Mouse (Mus musculus): Measurements from ENCODE around the gene Cpt2.
A peak's percentile ranks its signal among the peaks of the same experiment; 100 is the strongest.

Gene Cpt2

DNA sequence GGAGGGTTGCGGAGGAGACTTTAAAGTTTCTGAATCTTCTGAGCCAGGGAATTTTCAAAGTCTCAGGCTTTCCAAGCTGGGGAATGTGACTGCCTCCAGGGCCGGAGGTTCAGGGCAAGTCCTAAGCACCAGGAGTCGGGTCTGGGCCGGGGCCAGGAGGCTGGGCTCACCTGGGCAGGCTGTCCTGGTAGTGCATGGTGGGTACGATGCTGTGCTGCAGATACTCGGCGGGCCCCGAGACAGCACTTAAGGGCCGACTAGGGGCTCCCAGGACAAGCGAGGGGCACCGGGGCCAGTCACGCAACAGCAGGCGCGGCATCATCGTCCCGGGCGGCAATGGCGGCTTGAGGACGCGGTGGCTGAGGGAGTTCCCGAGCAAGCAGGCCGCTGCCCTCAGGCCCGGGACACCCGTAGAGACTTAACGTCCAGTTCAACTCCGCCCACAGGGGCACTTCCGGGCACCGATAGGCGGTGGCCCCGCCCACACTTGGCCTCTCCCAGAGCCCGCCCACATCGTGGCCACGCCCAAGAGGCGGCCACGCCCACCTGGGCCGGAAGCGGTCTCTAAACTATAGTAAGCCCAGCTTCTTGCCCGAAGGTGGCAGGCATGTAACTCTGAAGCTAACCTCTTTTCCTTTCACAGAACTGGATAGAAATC, at the start of gene Cpt2:
Gene Cpt2, minus strand, starts transcription at position 466 of the 658 bp plus-strand sequence.
- peak; percentile 90 for DNase-seq (ENCODE audit: low spot score)

DNA sequence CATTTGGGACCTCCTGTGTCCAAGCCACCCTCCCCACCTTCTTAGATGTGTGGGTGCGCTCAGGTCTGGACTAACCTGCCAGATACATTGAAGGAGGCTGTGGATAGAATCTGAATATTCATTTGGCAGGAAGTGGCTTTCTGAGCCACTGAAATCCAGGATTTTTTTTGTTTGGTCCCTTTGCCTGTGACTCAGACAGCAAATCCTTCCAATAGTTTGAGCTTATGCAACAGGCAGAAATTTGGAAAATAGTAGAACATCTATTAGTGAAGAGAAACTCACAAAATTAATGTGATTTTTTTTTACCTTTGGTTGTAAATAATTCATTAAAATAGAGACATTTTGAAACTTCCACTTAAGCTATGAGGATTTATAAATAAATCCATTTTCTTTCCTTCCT, 47.8 kb upstream of the Cpt2 start:
- no peak for DNase-seq (ENCODE audit: low spot score)

DNA sequence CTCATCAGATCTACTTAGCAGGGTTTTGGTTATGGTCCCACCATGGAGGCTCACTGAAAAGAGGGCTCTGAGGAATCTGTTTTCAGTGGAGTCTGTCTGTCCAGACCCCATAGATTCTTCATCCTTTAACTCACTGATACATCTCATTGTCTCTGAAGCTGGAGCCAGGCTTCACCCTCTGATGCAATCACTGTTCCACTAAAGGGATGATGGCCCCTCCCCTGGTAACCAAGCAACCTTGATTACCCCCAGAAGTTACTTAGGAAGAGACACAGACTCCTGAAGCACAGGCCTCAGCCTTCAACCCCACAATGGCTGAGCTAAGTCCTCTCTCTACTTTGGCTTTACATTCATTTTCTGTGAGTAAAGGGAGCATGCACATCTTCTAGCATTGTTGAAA, 46.4 kb upstream of the Cpt2 start:
- no peak for DNase-seq (ENCODE audit: low spot score)

DNA sequence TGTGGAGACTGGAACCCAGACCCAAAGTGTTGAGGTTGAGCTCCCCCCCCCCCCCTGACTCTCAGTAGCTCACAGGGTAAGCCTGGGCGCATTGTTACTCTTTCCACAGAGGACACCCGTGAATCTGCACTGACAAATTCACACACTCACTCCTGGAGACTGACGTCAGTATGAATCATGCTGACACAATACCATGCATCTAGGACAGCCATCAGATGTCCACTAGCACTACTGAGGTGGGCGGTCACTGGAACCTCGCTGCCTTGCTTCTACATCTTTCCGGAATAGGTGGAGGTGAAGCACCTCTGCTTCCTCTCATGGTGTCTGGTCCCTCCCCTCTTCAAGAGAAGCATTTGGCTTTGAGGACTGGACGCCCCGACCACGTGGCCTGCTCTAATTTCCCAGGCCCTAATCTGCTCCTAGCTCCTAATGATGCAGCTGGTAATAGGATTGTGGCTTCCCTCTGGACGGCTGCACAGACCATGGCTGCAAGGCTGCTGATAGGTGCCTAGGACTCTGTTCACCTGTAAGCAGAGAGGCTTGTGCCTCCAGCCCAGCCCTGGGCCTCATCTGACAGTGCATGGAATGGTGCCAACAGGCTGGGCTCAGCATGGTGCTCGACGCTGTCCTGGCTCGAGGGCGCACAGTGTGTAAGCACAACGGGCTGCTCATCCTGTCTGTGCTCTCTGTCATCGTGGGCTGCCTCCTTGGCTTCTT, 44.7 kb upstream of the Cpt2 start, which contains the start of gene Slc1a7:
Gene Slc1a7, plus strand, starts transcription at position 367 of the 717 bp plus-strand sequence.
- DNase-seq (ENCODE audit: low spot score), result no peak

DNA sequence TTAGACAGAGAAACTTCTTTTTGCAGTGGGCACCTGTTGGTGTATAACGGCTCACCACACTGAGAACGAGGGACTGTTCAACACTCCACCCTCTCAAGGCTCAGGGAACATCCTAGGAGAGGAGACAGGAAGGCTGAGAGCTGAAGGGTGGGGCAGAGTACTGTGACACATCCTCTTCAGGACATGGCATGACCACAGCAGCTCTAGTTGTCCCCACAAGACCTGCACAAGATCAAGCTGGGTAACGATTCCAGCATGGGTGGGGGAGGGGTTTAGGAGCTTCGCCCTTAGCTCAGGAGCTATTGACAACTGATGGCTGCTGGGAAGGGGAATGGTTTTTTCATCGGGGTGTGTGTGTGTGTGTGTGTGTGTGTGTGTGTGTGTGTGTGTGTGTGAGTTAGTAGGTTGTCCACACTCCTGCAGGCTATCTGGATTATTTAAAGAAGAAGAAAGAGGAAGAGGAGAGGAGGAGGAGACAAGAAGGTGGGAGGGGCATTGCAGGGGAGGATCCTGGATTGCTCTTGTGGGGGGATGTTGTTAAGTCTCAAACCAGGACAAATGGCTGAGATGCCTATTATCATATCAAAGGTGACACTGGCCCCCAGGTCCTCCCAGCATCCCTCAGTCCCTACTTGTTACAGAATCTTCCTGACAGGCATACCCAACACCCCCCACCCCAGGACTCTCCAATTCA, 43.2 kb upstream of the Cpt2 start:
- DNase-seq (ENCODE audit: low spot score), result no peak

DNA sequence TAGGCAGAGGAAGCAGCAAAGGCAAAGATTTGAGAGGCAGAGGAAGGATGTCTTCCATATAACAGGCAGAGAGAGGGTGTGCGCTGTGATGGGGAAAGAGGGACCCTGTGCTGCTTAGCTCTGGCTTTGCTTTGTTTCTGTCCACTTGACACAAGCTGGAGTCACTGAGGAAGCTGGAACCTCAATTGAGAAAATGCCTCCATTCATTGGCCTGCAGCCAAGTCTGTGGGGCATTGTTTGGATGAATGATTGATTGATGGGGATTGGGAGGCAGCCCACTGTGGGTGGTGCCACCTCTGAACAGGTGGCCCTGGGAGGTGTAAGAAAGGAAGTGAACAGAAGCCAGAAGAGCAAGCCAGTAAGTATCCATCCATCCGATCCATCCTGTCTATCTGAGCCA, 39.4 kb upstream of the Cpt2 start:
- no peak for DNase-seq (ENCODE audit: low spot score)

DNA sequence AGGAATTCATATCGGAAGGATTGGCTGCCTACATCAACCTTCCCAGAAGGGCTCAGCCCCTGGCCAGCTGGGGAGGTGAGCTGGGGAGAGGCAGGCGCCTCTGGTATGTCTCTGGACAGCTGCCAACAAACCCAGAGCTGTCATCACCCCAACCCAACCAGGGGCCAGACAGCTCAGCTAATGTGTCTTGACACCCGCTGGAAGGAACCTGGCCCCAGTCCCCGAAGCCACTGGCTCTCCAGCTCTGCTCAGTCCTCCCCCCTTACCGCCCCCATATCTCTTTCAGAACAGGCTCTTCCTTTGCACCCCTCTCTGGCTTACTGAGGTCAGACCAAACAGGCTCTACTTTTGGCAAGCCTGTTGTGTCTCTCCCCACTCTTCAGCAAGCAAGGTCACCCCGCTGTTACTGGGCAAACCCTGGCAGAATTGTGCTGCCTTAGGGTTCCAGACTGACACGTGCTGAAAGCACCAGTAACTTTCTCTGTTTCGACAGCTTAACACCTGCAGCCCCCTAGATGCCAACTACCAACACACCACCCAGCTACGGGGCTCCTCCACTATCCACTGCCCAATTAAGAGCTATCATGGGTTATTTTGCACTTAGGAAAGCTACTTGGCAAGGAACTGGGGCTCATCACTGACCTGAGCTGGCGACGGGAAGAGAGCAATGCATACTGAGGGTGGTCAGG, 38.8 kb upstream of the Cpt2 start:
- DNase-seq (ENCODE audit: low spot score), result no peak

DNA sequence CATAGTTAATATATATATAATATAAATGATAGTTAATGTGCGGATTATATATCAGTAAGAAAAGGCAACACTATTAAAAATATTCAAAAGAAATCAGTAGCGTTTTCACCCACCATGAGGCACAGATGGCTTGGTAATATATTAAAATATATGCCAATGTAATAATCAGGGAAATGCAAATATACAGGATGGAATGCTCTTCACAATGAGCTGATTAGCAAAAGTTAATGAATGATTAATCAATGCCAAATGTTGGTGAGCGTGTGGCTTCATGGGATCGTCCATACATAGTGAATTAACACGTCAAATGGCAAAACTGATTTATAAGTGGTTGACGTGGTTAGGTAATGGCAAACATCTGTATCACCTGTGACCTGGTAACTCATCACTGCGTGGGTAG, 35.1 kb upstream of the Cpt2 start:
- DNase-seq (ENCODE audit: low spot score), result no peak

DNA sequence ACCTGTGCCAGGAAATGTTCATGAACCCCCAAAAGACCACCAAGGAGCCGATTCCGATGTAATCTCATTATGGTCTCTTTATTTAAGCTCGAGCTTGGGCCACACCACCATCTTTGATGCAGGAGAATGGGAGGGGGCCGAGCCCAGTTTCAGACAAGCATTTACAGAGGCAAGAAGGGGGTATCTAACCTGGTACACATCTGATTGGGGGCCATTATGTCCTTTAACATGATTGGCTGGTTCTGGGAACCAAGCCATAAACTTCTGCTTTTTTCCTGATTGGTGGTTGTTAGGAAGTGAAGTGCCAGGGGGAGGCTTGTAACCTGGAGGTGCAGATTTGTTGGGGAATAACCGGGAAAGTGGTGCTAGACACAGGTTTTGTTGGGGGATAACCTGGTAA, 32.3 kb upstream of the Cpt2 start:
- DNase-seq (ENCODE audit: low spot score), result no peak

DNA sequence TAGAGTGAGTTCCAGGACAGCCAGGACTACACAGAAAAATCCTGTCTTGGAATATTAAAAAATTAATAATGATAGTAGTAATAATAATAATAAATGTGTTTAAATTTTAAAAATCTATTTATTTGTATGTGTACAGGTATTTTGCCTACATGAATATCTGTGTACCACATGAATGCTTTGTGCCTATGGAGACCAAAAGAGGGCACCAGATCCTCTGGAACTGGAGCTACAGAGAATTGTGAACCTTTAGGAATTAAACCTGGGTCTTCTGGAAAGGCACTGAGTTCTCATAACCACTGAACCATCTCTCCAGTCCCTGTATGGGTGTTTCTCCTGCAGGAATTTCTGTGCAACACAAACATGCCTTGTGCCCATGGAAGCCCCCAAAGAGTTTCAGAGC, 29.4 kb upstream of the Cpt2 start:
- no peak for DNase-seq (ENCODE audit: low spot score)

DNA sequence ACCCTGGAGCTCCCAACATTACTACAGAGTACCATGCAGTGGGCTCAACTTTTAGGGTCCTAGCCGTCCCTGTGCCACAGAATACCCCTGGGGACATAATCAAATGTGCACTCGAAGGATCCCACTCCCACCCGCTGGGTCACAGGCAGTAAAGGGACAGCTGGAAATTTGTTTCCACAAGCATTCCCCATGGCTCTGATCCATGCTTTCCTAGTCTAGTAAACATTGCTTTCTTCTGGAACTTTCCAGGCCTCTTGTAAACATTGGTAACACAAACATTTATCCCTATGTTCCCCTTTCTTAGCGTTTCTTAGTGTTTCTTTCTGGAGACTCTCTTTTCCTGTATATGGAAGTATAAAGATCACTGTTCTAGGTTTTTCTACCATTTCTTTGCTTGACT, 26.5 kb upstream of the Cpt2 start:
- no peak for DNase-seq (ENCODE audit: low spot score)

DNA sequence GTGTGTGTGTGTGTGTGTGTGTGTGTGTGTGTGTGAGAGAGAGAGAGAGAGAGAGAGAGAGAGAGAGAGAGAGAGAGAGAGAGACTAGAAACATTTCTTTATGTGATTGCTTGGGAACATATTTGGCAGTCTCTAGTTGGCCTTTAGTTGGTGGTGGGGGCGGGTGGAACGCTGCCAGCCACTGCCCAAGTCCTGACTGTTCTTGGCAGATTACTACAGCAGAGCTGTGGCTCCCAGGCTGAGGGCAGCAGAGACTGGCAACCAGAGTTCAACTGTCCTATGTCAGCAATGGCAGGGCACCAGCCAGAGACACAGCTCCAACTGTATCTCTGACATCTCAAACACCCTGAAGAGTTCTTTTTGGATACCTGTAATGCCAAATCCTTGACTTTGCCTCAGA, 20.7 kb upstream of the Cpt2 start:
- no peak for DNase-seq (ENCODE audit: low spot score)

DNA sequence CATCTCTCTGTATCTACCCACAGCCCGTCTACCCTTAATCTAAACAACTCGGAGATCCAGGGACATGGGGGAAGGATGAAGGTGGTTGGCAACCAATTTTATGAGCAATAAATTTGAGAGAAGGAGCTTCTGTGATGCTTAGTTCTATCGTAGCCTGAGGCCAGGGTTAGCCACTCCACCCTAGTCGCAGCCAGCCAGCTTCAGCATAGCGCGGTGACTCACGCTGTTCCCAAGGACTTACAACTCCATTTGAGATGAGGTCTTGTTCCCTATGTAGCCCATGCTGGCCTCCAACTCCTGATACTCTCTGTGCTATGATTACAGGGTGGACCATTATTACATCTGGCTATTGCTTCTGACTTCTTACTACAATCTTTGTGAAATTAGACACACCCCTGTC, 19.3 kb upstream of the Cpt2 start:
- no peak for DNase-seq (ENCODE audit: low spot score)

DNA sequence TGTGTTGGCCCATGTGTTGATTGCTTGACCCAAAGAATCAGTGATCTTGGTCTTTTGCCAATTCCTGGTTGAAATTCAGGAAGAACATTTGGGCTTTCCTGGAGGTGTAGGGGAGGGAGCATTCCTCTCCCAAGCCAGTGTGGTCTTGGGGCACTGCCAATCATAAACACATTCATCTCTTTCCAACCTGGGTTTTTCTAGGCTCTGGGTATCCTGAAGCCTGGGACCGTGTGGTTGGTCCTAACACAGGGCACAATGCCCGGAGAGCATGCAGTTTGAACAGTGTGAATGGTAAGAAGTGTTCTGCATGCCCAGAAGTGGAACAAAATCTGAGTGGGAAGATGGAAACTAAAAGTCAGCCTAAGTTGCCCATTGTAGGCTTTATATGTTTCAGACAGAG, 14.7 kb upstream of the Cpt2 start:
- DNase-seq (ENCODE audit: low spot score), result no peak

DNA sequence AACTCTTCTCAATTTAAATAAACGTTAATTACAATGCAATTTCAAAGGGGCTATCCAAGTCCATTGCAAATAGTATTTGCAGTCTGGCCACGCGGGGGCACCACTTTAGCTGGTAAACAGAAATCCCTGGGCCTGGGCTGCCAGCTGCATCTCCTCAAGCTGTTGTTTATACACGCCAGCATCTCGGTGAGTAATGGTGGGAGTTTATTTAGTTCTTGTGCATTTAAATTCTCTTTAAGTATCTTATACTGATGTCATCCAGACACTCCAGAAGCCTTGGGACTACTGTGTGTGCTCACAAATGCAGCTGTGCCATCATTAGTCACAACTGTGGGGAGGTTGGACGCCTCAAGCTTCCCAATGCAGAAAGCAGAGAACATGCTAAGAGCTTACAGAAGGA, 13.9 kb upstream of the Cpt2 start:
- DNase-seq (ENCODE audit: low spot score), result peak; percentile 19

DNA sequence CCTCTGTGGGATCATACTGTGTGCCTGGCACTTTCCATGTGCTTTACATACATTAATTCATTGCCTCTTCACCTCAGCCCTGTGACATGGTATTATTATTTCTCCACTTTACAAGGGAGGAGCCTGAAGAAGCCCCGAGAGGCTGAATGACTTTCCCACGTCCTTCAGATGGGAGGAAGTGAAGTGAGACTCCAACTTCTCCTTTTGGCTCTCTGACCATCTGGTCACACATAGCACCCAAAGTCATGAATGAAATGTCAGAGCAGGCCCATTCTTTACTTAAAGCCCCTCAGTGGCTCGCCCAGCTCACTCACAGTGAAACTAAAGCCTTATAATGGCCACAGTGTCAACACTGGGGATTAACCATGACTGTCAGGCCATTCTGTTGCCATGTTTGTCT, 11.8 kb upstream of the Cpt2 start:
- DNase-seq (ENCODE audit: low spot score), result no peak

DNA sequence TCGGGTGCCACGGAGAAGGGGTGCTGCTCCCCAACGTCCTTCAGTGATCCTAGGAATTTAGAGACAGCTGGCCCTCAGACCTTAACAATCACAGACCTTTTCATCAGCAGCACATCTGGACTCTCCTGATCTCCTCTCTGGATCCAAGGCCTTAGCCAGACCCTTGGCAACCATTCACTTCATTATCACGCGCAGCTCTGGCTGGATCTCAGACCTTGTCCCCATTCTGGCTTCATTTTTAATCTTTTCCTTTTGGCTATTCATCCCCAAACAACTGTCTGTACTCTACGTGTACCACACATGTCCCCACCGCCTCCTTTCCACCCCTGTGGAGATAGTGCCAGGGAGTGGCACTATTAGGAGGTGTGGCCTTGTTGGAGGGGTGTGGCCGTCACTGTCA, 9.8 kb upstream of the Cpt2 start:
- no peak for DNase-seq (ENCODE audit: low spot score)

DNA sequence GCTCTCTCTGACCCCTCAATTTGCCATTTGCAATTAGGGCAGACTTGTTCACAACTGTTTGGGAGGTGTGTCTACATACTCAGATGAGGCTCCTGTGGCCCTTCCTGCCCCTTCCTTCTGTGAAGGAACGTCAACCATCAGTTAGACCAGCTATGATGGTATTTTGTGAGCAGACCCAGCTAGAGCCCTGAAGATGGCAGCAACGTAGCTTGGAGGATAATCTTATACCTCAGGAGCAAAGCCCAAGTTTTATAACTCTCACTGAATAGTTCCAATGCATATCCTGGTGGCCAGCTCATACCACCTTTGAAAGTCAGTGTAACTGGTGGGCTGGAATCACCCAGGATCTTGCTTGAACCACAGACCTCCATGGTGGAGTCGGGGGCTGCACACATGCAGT, 8.0 kb upstream of the Cpt2 start:
- DNase-seq (ENCODE audit: low spot score), result no peak

DNA sequence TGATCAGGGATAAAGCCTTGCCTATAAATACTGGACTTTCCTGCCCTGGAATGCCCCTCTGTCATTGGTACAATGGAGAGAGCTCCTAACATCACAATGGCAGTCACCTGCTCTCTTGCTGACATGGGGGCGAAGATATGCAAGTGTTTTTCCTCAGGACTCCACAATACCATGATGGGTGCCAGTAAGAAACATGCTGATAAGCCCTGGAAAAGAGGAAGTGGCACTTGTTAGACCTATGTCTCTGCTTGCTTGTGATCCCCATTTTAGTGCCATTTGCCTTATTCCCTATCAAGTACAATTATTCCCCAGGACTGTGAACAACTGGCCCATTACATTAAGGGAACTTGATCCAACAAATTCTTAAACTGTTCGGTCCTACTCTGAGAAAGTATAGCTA, 5.3 kb upstream of the Cpt2 start:
- no peak for DNase-seq (ENCODE audit: low spot score)

DNA sequence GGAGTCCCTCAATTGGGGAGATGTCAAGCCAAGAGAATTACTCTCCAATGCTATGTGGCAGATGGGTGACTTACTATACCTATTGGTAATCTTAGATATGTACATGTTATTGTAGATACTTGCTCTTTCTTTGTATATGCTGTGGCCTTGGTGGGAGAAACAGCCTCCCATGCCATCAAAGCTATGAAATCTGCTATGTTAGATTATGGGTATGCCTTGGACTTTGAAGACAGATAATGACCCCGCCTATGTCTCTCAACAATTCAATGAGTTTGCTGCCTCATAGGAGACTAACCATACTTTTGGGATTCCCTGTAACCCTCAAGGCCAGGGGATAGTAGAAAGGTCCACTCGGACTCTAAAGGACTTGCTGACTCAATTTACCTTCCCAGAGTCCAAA, 4.9 kb upstream of the Cpt2 start:
- no peak for DNase-seq (ENCODE audit: low spot score)

DNA sequence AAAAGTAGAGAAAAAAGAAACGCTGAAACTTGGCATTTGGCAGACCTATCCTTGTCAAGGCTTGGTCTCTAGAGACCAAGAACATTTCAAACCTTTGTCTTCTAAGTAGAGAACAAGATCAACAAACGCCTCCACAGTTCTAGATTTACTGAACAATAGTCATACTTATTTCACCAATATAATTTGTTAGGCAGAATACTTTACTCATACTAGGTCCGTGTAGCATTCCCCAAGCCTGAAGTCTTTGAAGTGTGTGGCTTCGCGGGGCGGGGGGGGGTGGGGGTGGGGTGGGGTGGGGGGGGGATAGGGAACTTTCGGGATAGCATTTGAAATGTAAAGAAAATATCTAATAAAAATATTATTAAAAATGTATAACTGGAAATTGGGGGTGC, 389 bp upstream of the Cpt2 start:
- DNase-seq (ENCODE audit: low spot score), result no peak

DNA sequence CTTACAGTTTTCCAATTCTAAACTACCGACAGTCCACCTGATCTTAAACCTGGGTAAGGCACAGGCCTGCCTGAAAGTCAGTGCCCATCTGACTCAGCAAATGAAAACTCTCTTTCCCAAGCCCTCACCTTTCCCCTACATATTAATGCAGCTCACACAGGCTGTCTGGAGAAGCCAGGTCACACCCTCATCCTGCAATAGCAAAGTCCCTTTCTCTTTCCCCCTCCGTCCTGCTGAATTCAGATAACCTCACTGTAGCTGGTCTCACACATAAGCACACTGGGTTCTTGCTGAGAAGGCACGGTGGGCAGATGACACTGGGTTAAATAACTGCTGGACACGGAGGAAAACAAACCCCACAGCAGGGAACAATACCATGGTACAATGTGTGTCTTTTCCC, 1.5 kb downstream of the Cpt2 start:
- DNase-seq (ENCODE audit: low spot score), result no peak

DNA sequence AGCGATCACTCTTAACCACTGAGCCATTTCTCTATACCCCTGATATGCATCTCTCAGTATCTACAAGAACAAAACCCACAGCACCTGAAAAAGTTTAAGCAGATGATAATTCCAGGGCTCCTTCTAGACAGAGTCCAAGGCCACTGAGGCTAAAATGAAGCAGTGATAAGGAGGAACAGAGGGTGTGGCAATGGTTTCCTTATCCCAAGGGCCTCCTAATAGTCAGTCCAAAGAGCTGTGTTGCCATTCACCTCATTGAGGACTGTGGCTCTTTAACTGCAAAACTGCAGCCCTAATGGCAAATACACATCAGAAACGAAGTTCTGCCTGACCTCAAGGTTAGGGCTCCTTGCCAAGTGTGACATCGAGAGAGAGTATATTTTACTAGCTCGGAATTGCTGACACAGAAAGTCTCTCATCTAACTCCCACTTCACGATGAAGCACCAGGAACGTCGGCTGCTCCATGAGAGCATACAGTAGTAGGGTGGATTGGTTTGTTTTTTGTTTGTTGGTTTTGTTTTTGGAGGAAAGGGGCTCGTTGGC, 2.2 kb downstream of the Cpt2 start:
- DNase-seq (ENCODE audit: low spot score), result no peak

Measured in T-cell, adult 2 months (primary cell).